Mouse (Mus musculus) limb, embryonic 11.5 days (tissue): ENCODE results near the gene Lrrn4cl. TPM values are rescaled to one million over a fixed set of nuclear protein-coding genes. Genes with fewer than 3 reads are reported as not detected.

ENCODE experiments used
- ATAC-seq: fragments of 200-750 bp; cut with Nextera tagmentation; 2 replicates; pipeline ENCODE4 v1.8.0; 2017; ENCODE audit warnings: low read depth; ENCODE audit not compliant: insufficient number of reproducible peaks, low FRiP score, low TSS enrichment
- DNase-seq: peaks from one replicate; pipeline ENCODE4 v3.0.0-alpha.2; 2015; ENCODE audit warnings: low spot score
- H3K27ac ChIP-seq: fragments of 300-500 bp; sonication (generic); replicated peaks from 2 replicates; pipeline ENCODE4 v1.5.1; 2014; ENCODE audit warnings: low read depth, mild to moderate bottlenecking, low read length
- H3K27me3 ChIP-seq: fragments of 300-500 bp; sonication (generic); 2 replicates; pipeline ENCODE4 v1.6.1; 2014; ENCODE audit warnings: mild to moderate bottlenecking, low read length, mixed read lengths; ENCODE audit not compliant: control insufficient read depth, insufficient read depth
- H3K36me3 ChIP-seq: fragments of 300-500 bp; sonication (generic); 2 replicates; pipeline ENCODE4 v1.6.1; 2014; ENCODE audit warnings: mild to moderate bottlenecking, low read length, moderate library complexity, mixed read lengths; ENCODE audit not compliant: control insufficient read depth, insufficient read depth
- H3K4me1 ChIP-seq: fragments of 300-500 bp; sonication (generic); 2 replicates; pipeline ENCODE4 v1.6.1; 2014; ENCODE audit warnings: low read length, mixed read lengths; ENCODE audit not compliant: control insufficient read depth, insufficient read depth
- H3K4me2 ChIP-seq: fragments of 300-500 bp; sonication (generic); 2 replicates; pipeline ENCODE4 v1.6.1; 2014; ENCODE audit warnings: low read depth, mild to moderate bottlenecking, moderate library complexity; ENCODE audit not compliant: severe bottlenecking
- H3K4me3 ChIP-seq: fragments of 300-500 bp; sonication (generic); 2 replicates; pipeline ENCODE4 v1.5.1; 2014; ENCODE audit warnings: low read depth, low read length
- H3K9ac ChIP-seq: fragments of 300-500 bp; sonication (generic); 2 replicates; pipeline ENCODE4 v1.6.1; 2014; ENCODE audit warnings: mild to moderate bottlenecking, low read length
- H3K9me3 ChIP-seq: fragments of 300-500 bp; sonication (generic); 2 replicates; pipeline ENCODE4 v1.6.1; 2016; ENCODE audit warnings: low read length; ENCODE audit not compliant: control insufficient read depth
- WGBS: fragments of 180-500 bp; shearing (Covaris S2); extraction: QIAGEN DNeasy Blood & Tissue Kit; methylation state at CpG from one replicate; pipeline ENCODE4 v1.1.7; 2014; 5-methylcytosine and 5-hydroxymethylcytosine counted together
- polyA plus RNA-seq: library from polyadenylated mRNA; unstranded; fragments of >200 nt; fragmentation: Nextera tagmentation; extraction: Ambion mirVana; gene quantifications from 2 replicates; pipeline ENCODE4 v1.2.1, GENCODE M21; 2014

The Lrrn4cl gene
- polyA plus RNA-seq, 1 experiment from 2014 or later, result 0.12 TPM

DNA sequence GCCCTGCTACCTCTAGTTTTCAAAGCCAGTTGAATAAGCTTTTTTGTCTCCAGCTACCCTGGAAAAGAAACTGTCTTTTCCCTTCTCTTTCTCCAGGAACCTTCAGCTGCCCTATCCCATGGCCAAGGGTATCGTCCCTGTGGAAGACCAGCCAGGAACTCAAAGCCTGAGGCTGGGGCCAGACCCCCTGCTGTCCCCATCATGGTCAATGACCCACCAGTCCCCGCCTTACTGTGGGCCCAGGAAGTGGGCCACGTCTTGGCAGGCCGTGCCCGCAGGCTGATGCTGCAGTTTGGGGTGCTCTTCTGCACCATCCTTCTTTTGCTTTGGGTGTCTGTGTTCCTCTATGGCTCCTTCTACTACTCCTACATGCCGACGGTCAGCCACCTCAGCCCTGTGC lies 9.6 kb upstream of the Lrrn4cl start:
- DNase-seq (no peak), ATAC-seq (no peak)
- Histone ChIP-seq H3K9ac (no peak overlapping the region), H3K9me3 (no peaks in the 10 kb centered on the region), H3K4me3 (no peak overlapping the region), H3K4me1 (peaks cover 20% of the 10 kb centered on the region; the same call in 1 of the 2 replicates), H3K36me3 (peaks cover 2% of the 10 kb centered on the region; the same call in 1 of the 2 replicates), H3K27me3 (no peaks in the 10 kb centered on the region), H3K4me2 (no peak overlapping the region; the same call in 1 of the 2 replicates), H3K27ac (no peak overlapping the region)
- WGBS, result 86% methylated on average over 7 of the region's 7 CpGs

DNA sequence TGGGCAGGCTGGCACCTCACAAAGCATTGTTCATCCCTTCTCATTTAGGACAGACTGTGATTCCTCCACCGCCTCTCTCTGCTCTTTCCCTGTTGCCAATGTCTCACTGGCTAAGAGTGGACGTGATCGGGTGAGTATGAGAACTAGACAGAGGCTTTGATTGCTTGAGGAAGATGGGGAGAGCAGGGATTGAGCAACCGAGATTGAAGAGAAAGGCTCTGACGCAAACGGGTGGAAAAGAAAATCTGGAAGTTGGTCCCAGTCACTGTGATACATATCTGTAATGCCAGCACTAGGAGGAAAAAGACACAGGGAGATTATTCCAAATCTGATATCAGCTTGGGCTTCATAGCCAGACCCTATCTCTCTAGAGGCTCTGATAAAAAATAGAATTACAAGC lies 7.6 kb upstream of the Lrrn4cl start:
- WGBS, result 92% methylated on average over 6 of the region's 6 CpGs
- no peak for ATAC-seq
- DNase-seq, result no peak

DNA sequence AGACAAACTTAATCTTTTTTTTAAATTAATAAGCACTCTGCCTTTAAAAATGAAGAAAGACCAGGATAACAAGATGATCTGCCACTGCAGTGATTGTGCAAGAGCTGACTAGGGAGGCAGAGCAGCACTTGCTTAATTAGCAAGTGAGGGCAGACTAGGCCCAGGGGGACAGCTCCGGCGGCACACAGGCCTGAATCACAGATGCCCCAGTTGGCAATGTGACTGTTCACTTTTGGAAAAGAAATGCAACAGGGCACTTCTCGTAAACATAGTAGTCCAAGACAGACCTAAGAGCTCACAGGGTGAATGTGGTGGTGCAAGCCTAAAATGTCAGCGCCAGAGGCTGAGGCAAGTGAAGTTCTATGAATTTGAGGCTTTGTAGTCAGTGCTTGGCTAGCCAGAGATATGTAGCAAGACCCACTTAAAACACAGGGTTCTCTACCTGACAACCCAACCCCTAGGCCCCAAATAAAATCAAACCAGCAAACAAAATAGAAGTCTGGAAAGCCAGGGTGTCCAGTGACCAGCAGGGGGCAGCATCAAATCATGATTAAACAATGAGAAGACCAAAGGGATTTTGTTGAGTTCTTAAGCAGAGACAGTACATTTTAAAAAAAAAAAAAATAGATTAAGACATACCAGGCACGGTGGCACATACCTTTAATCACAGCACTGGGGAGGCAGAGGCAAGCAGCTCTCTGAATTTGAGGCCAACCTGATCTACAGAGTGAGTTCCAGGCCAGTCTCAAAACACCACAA lies 6.0 kb upstream of the Lrrn4cl start:
- Histone ChIP-seq H3K27me3 (no peaks in the 10 kb centered on the region), H3K4me1 (peaks cover 11% of the 10 kb centered on the region; the same call in 1 of the 2 replicates), H3K27ac (no peak overlapping the region), H3K36me3 (peaks cover 13% of the 10 kb centered on the region), H3K9me3 (no peaks in the 10 kb centered on the region), H3K4me2 (no peak overlapping the region), H3K4me3 (no peak overlapping the region), H3K9ac (no peak overlapping the region; the same call in 1 of the 2 replicates)
- ATAC-seq, result no peak
- DNase-seq, result peak; percentile 86
- 71% methylated on average over 5 of the region's 5 CpGs for WGBS

More for the DNA sequence above, 7.6 kb upstream of the Lrrn4cl start:
- H3K9ac ChIP-seq, result no peak overlapping the region
- peaks cover 20% of the 10 kb centered on the region; the same call in 1 of the 2 replicates for H3K4me1 ChIP-seq
- H3K9me3 ChIP-seq, result no peaks in the 10 kb centered on the region
- peaks cover 11% of the 10 kb centered on the region for H3K36me3 ChIP-seq
- no peak overlapping the region for H3K4me2 ChIP-seq
- no peak overlapping the region for H3K4me3 ChIP-seq
- no peak overlapping the region for H3K27ac ChIP-seq
- no peaks in the 10 kb centered on the region for H3K27me3 ChIP-seq

DNA sequence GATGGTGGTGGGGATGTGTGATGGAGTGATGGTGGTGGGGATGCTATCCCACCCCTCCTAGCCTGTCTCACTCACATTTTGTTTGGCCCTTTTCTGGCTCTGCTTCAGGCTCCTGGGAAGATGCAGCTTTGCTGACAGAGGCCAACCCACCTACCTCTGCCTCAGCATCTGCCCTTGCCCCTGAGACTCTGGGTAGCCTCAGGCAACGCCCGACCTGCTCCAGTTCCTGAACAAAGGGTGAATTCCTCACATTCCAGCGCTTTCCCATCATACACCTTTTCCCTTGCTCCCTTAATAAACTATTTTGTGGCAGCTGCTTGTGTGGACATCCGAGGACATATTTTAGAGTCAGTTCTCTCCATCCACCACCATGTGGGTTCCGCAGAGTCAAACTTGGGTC lies 2.2 kb upstream of the Lrrn4cl start:
- ATAC-seq (no peak), DNase-seq (no peak)
- Histone ChIP-seq H3K36me3 (peaks cover 13% of the 10 kb centered on the region), H3K9ac (no peak overlapping the region), H3K9me3 (no peaks in the 10 kb centered on the region), H3K4me1 (0 out of 2 replicates have a peak, but pooled peaks cover 4% of the 10 kb centered on the region), H3K27me3 (no peaks in the 10 kb centered on the region), H3K4me3 (no peak overlapping the region), H3K27ac (no peak overlapping the region; the same call in 1 of the 2 replicates), H3K4me2 (no peak overlapping the region)
- 77% methylated on average over 5 of the region's 5 CpGs for WGBS

DNA sequence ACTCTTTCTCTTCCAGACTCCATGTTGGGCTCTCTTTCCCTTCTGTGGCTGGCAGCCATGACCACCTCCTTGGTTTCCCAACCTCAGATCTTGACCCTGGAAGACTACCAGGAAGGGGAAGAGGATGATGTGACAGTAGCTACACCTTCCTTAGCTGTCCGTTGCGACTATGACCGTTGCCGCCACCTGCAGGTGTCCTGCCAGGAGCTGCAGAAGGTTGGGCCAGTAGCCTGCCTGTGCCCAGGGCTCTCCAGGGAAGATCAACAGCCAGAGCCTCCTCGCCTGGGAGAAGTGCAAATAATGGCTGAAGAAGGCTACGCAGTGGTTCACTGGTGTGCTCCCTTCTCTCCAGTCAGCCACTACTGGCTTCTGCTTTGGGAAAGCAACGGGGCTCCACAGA lies 1.1 kb downstream of the Lrrn4cl start:
- H3K27me3 ChIP-seq, result no peaks in the 10 kb centered on the region
- H3K27ac ChIP-seq, result no peak overlapping the region
- WGBS, result 52% methylated on average over 7 of the region's 7 CpGs
- no peak overlapping the region for H3K4me2 ChIP-seq
- no peak overlapping the region for H3K9ac ChIP-seq
- no peaks in the 10 kb centered on the region for H3K9me3 ChIP-seq
- ATAC-seq, result no peak
- H3K4me1 ChIP-seq, result 0 out of 2 replicates have a peak, but pooled peaks cover 4% of the 10 kb centered on the region
- no peak for DNase-seq
- H3K36me3 ChIP-seq, result peaks cover 8% of the 10 kb centered on the region
- H3K4me3 ChIP-seq, result no peak overlapping the region

DNA sequence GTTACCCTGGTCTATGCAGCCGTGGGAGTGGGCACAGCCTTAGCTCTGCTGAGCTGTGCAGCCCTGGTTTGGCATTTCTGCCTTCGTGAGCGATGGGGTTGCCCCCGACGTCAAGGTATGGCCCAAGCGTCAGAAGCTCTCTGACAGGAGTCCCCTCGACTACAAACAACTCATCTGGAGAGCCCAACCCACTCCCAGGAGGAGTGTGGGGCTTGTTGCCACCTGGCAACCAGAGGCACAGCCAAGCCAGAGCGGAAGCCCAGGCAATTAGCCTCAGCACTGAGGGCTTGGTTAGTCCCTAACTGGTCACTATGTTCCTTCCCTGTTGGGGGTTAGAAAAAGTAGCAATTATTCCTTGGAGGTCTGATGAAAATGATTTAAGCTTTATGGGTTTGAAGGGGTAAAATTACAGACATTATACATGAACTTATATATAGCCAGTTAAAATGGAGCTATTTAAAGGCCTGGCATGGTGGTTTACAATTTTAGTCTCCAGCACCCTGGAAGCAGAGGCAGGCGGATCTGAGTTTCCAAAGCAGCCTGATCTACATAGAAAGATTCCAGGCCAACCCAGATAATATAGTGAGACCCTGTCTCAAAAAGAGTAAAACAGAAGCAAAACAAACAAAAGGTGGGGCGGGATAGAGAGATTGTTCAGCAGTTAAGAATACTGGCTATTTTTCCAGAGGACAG lies 1.8 kb downstream of the Lrrn4cl start:
- ATAC-seq, result no peak
- WGBS, result 54% methylated on average over 10 of the region's 10 CpGs
- DNase-seq, result no peak
- Histone ChIP-seq H3K4me1 (0 out of 2 replicates have a peak, but pooled peaks cover 4% of the 10 kb centered on the region), H3K9me3 (no peaks in the 10 kb centered on the region), H3K36me3 (peaks cover 6% of the 10 kb centered on the region), H3K4me3 (no peak overlapping the region), H3K27ac (no peak overlapping the region), H3K4me2 (no peak overlapping the region), H3K9ac (no peak overlapping the region; the same call in 1 of the 2 replicates), H3K27me3 (no peaks in the 10 kb centered on the region)

DNA sequence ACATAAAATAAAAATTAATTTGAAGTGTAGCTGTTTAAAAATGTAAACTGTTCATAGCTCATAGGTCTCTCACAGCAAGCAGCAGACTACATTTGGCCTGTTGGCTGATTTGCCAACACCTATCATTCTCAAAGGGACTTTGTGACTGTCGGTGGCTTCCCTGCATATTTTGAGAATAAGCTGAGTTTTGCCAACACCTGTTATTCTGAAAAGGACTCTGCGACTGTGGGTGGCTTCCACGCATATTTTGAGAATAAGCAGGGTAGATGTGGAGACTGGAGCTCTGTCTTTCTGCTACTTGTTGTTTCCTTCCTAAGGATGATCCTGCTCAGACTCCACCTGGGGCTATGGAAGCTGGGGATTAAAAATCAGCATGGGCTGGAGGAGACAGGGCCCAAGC lies 2.5 kb downstream of the Lrrn4cl start:
- Histone ChIP-seq H3K36me3 (0 out of 2 replicates have a peak, but pooled peaks cover 2% of the 10 kb centered on the region), H3K9ac (no peak overlapping the region), H3K4me3 (no peak overlapping the region), H3K4me2 (no peak overlapping the region), H3K27me3 (no peaks in the 10 kb centered on the region), H3K9me3 (no peaks in the 10 kb centered on the region), H3K27ac (no peak overlapping the region), H3K4me1 (0 out of 2 replicates have a peak, but pooled peaks cover 4% of the 10 kb centered on the region)
- WGBS, result 88% methylated on average over 3 of the region's 3 CpGs
- DNase-seq, result no peak
- no peak for ATAC-seq

DNA sequence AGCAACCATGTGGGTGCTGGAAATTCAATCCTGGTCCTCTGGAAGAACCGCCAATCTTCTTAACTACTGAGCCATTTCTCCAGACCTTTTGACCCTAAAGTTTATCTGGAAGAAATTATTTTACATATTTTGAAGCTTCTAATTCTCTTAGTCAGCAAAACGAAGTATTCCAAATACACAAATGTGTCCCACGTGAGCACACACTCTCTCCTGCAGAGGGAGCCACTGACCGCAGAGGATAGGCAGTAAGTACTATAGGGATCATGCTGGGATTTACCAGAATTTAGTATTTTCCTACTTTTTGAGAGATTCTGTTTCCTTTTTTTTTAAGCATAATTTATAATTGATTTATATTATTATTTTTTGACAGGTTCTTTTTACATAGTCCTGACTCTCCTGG lies 7.1 kb downstream of the Lrrn4cl start:
- 39% methylated on average over 4 of the region's 4 CpGs for WGBS
- no peak overlapping the region for H3K9ac ChIP-seq
- no peak for ATAC-seq
- H3K4me1 ChIP-seq, result no peaks in the 10 kb centered on the region
- H3K27me3 ChIP-seq, result no peaks in the 10 kb centered on the region
- H3K4me3 ChIP-seq, result no peak overlapping the region
- no peak overlapping the region for H3K4me2 ChIP-seq
- peak; percentile 45 for DNase-seq
- H3K9me3 ChIP-seq, result no peaks in the 10 kb centered on the region
- H3K27ac ChIP-seq, result no peak overlapping the region
- H3K36me3 ChIP-seq, result no peaks in the 10 kb centered on the region
